Mouse (Mus musculus): ENCODE results near the gene Tspoap1. TPM values are rescaled to one million over a fixed set of nuclear protein-coding genes. Genes with fewer than 3 reads are reported as not detected.

Gene Tspoap1
- polyA plus RNA-seq, 2 experiments: 1.1 to 5.5 TPM

DNA sequence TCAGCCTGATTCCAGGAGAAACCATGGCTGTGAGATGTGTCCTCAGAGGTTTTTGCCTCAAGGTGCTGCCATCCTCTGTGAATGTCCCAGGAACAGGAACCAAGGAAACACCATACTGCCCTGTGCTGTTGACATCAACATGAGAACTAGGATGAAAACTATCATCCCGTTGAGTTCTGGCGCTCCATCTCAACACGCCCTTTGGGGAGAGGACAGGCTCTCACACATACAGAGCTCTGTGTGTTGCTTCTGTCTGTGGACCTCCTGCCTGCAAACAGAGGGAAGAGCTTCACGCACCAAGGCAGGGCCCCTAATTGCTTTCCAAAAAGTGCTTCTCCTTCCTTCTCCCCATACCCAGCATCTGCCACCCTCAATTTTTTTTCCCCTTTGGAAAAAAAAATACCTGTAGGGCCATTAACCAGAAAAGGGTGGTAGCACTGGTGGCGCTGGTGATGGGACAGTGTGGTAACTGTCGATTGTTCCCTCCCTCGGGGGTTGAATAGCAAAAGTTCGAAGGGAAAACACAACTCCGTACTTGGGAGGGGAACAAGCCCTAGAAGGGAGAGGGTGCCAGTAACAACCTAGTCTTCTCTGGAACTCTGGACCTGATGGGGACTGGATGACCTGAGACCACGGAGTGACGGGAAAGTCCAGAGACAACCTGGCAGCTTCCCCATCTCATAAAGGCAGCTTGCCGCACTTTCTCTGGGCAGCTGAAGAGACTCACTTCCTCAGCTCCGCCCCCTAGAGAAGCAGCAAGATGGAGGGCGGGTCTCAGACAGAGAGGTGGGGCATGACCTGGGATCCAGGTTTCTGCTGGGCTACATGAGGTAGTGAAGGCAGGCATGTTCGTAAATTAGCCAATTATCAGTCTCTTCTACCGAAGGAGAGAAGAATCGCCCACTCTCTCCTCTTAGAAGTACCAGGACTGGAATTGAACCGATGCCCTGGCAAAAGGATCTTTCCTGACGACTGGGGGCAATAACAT is 11.9 kb upstream of the Tspoap1 start:
- H3K9me3 ChIP-seq (ENCODE audit: control insufficient read depth, low read length): no peaks in the 10 kb centered on the region
- H3K36me3 ChIP-seq (replicated peaks; ENCODE audit: control insufficient read depth, insufficient read depth, low read depth): peaks cover 20% of the 10 kb centered on the region
- H3K4me1 ChIP-seq (replicated peaks; ENCODE audit: control insufficient read depth in 2 of 2, insufficient read depth in 2 of 2, low read length in 1 of 2): peaks cover 49 to 56% of the 10 kb centered on the region in 2 experiments
- TF ChIP-seq EP300 (IDR thresholded peaks at IDR 0.05; ENCODE audit: low read depth) (no peak), CTCF (IDR thresholded peaks at IDR 0.05; ENCODE audit: low read depth) (peak; percentile 42)
- H3K4me3 ChIP-seq (ENCODE audit: insufficient read depth in 1 of 2, low read depth in 2 of 2, low read length in 2 of 2): peak overlapping the region; percentile 59 to 68
- no peaks in the 10 kb centered on the region for H3K27me3 ChIP-seq (ENCODE audit: control insufficient read depth, insufficient read depth, low read length)
- H3K27ac ChIP-seq: peak overlapping the region; percentile 100
- peak overlapping the region; percentile 93 for H3K4me2 ChIP-seq (ENCODE audit: low read depth)
- H3K9ac ChIP-seq (replicated peaks): peak overlapping the region; percentile 93
- 10% methylated on average over 19 of the region's 19 CpGs for WGBS (ENCODE audit: insufficient replicate concordance)
- DNase-seq (ENCODE audit: low read depth in 3 of 3, low spot score in 3 of 3) (peak in 2 of 3 experiments; percentile 80 to 86), ATAC-seq (ENCODE audit: insufficient read depth) (peak; percentile 59)

DNA sequence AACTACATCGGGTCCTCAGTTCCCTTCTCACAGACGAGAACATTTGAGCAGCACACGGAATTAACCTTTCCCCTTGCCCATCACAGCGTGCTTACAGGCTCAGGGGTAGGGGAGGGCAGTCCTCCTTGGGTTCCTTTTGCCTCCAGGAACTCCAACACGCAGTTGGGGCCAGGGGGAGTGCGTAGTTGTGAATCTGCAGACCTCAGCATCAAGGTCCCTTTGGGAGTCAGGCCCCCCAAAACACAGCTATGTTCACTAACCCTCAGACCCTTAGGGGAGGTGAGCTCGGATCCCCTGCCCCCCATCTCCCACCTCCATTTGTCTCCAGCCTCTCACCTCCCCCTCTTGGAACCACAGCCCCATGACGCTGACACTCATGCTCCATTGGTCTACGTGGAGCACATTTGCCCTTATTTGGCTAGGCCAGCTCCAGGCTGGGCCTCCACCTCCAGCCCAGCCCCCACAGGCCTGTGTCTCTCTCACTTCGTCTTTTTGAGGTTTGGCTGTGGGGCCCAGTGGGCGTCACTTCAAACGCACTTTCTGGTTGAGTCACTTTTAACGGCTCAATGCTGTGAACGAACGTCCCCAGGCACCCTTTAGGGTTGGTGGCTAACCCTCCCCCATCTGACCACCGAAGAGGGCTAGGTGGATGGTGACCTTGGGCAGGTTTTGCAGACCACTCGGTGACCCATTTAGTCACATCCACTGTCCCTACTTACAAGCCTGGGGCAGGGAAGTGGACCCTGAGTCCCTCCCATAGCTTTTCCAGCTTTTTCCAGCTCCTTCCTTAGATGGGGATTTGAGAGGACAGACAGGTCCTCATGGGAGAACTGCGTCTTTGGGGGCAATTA is 10.9 kb upstream of the Tspoap1 start:
- ATAC-seq (ENCODE audit: insufficient read depth) (peak; percentile 79), DNase-seq (ENCODE audit: low read depth in 3 of 3, low spot score in 3 of 3) (peak; percentile 89 to 91 (median 90))
- Histone ChIP-seq H3K4me3 (ENCODE audit: insufficient read depth in 1 of 2, low read depth in 2 of 2, low read length in 2 of 2) (peak overlapping the region; percentile 59 to 68), H3K27ac (peak overlapping the region; percentile 100), H3K9me3 (ENCODE audit: control insufficient read depth, low read length) (no peaks in the 10 kb centered on the region), H3K36me3 (replicated peaks; ENCODE audit: control insufficient read depth, insufficient read depth, low read depth) (peaks cover 10% of the 10 kb centered on the region), H3K4me2 (ENCODE audit: low read depth) (peak overlapping the region; percentile 93), H3K4me1 (replicated peaks; ENCODE audit: control insufficient read depth in 2 of 2, insufficient read depth in 2 of 2, low read length in 1 of 2) (peaks cover 59 to 66% of the 10 kb centered on the region in 2 experiments), H3K27me3 (ENCODE audit: control insufficient read depth, insufficient read depth, low read length) (no peaks in the 10 kb centered on the region), H3K9ac (replicated peaks) (peak overlapping the region; percentile 93)
- WGBS (ENCODE audit: insufficient replicate concordance): 5% methylated on average over 18 of the region's 18 CpGs
- TF ChIP-seq CTCF (IDR thresholded peaks at IDR 0.05; ENCODE audit: low read depth) (no peak; the same call in 1 of the 2 replicates), EP300 (IDR thresholded peaks at IDR 0.05; ENCODE audit: low read depth) (peak; percentile 44)

DNA sequence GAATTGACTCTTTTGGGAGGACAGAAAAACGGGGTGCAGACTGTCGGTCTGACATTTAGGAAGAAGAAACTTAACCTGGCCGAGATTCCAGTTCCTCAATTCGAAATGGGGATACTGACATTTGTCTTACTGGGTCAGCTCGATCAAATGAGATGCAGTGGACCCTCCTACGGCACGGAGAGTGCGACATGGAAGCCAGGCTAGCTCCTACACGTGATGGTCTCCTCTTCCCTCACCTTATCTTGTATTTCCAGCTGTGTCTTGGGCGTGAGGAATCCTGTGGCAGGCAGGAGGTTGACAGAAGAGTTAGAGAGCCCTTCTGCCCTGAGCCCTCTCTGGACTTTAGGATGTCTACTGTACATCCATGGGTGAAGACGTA is 10.3 kb upstream of the Tspoap1 start:
- Histone ChIP-seq H3K4me3 (ENCODE audit: insufficient read depth in 1 of 2, low read depth in 2 of 2, low read length in 2 of 2) (peak overlapping the region; percentile 59 to 68), H3K9ac (replicated peaks) (peak overlapping the region; percentile 93)
- no peak for TF ChIP-seq CTCF (IDR thresholded peaks at IDR 0.05; ENCODE audit: low read depth)
- peak; percentile 87 for TF ChIP-seq EP300 (IDR thresholded peaks at IDR 0.05; ENCODE audit: low read depth)

GRCm38 (mm10) chr11:87750521-87750920 is 9.8 kb upstream of the Tspoap1 start:
- TF ChIP-seq EP300 (IDR thresholded peaks at IDR 0.05; ENCODE audit: low read depth) (no peak), CTCF (IDR thresholded peaks at IDR 0.05; ENCODE audit: low read depth) (no peak)
- Histone ChIP-seq H3K36me3 (replicated peaks; ENCODE audit: control insufficient read depth, insufficient read depth, low read depth) (no peaks in the 10 kb centered on the region; the same call in 1 of the 2 replicates), H3K27ac (peak overlapping the region; percentile 100), H3K4me2 (ENCODE audit: low read depth) (peak overlapping the region; percentile 93), H3K9ac (replicated peaks) (peak overlapping the region; percentile 93), H3K27me3 (ENCODE audit: control insufficient read depth, insufficient read depth, low read length) (no peaks in the 10 kb centered on the region), H3K9me3 (ENCODE audit: control insufficient read depth, low read length) (no peaks in the 10 kb centered on the region), H3K4me3 (ENCODE audit: insufficient read depth in 1 of 2, low read depth in 2 of 2, low read length in 2 of 2) (peak overlapping the region; percentile 59 to 68), H3K4me1 (replicated peaks; ENCODE audit: control insufficient read depth in 2 of 2, insufficient read depth in 2 of 2, low read length in 1 of 2) (peaks cover 66 to 73% of the 10 kb centered on the region in 2 experiments)
- 3% methylated on average over 3 of the region's 3 CpGs for whole genome bisulfite sequencing (ENCODE audit: insufficient replicate concordance)
- DNase-seq (ENCODE audit: low read depth in 3 of 3, low spot score in 3 of 3) (no peak), ATAC-seq (ENCODE audit: insufficient read depth) (0 out of 2 replicates have a peak, but pooled peaks have one; percentile 5)

More for the DNA sequence above, 10.3 kb upstream of the Tspoap1 start:
- H3K27ac ChIP-seq: peak overlapping the region; percentile 100
- 3% methylated on average over 11 of the region's 11 CpGs for WGBS (ENCODE audit: insufficient replicate concordance)
- ATAC-seq (ENCODE audit: insufficient read depth) (peak; percentile 74), DNase-seq (ENCODE audit: low read depth in 3 of 3, low spot score in 3 of 3) (peak; percentile 85 to 91 (median 89))
- H3K9me3 ChIP-seq (ENCODE audit: control insufficient read depth, low read length): no peaks in the 10 kb centered on the region
- peaks cover 65 to 72% of the 10 kb centered on the region in 2 experiments for H3K4me1 ChIP-seq (replicated peaks; ENCODE audit: control insufficient read depth in 2 of 2, insufficient read depth in 2 of 2, low read length in 1 of 2)
- H3K36me3 ChIP-seq (replicated peaks; ENCODE audit: control insufficient read depth, insufficient read depth, low read depth): peaks cover 4% of the 10 kb centered on the region
- H3K27me3 ChIP-seq (ENCODE audit: control insufficient read depth, insufficient read depth, low read length): no peaks in the 10 kb centered on the region
- peak overlapping the region; percentile 93 for H3K4me2 ChIP-seq (ENCODE audit: low read depth)
